Mouse (Mus musculus) CH12F3 (cell line): ENCODE results near the gene Artn.

Experiments
- in situ Hi-C: fragments of 300-500 bp; cut with MboI; formaldehyde crosslinking; loops from 2 replicates; pipeline ENCODE4 v1.14.3; 2020; ENCODE audit warnings: low sequenced_read_pairs

Artn gene

DNA sequence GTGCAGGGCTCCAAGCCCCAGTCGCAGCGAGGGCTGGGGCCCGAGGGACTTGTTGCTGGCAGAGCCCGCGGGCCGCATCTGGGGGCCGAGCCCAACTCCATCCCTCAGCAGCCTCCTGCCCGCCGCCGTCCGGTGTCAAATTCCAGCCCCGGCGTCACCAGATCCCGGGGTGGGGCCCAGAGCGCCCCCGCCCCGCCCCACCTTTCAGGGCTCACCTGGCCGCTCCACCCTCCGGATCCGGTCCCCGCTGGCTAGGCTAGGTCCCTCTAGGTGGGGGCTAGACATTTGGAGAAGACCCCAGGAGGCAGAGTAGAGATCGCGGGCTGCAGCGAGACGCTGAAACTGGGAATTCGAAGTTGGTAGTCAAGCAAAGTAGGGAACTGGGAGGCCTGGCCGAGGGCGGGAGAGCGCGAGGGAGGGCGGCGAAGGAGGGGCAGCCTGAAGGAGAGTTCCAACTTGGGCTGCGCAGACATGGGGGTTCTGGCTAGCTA lies at the start of gene Artn:
Gene Artn, minus strand, starts transcription at position 373 of the 491 bp plus-strand sequence.
- in situ Hi-C loops, result loop anchor here (5.0 to 25.0 kb wide), 2 partner anchors 153 to 358 kb away; partner anchors contain the start of gene Ptprf

DNA sequence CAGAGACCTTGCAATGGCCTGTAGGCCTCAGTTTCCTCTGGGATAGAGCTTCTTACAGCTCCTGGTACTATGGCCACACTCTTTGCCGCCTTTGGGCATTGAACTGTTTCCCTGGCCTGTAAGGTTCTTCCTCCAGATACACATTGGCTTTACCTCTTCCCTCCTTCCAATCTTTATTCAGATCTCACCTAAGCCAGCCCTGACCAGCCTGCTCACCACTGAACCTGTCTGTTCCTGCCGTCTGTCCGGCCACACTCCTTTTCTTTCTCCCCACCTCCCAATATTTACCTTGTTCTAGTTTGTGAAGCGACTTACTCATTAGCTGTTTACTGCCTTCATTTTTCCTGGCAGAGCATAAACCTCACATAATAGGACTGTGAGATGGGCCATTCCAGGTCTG lies 49.6 kb upstream of the Artn start:
- in situ Hi-C loops, result no loop called here

DNA sequence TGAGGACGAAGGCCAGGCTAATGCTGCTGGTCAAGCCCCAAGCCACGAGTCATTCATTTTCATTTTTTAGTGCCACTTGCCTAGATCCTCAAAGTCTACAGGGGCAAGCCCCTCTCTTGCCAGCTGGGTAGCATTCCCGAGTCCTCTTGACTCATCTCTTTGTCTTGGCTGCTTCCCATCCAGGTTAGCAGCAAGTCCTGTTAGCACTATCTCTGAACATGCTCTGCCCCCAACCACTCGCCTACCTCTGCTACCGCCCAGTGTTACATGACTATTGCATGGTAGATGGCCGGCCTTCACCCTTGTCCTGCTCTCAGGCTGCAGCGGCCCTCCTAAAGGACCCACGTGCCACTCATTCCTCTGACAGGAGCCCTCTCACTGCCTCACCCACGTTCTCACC lies 48.7 kb upstream of the Artn start:
- in situ Hi-C loops, result no loop called here

DNA sequence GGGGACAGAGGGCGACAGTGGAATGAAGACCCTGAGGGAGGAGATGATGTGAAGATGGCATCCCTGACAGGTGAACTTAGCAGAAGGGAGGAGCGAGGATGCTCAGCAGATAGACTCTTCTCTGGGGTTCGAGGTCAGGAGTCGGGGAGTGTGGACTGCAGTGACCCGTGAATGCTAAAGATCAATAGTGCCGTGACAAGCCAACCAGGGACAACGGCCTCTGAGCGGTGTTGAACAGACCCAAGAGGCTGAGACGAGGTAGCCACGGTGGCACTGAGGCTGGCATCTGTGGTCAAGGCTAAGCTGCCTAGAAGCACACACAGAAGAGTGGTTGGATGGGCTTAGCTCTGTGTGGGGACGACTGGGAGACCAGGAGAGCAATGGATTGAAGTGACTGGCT lies 48.3 kb upstream of the Artn start:
- in situ Hi-C loops, result no loop called here

DNA sequence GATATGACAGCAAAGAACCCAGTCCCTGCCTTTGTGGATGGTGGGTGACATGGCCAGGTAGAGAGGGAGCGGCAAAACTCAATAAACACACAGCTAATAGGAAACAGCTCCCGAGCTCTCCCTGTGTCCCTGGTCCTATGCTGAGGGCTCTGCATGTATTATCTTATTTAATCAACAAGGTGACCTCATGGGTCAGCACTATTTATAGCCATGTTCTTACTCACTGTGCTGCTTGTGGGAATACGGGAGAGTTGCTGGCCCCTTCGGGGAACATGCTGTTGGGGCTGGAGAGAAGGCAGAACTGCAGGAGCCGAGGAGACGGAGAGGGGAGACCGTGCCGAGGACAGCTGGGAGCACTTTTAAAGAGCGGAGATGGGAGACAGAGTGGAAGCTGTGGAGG lies 47.8 kb upstream of the Artn start:
- in situ Hi-C loops, result no loop called here

DNA sequence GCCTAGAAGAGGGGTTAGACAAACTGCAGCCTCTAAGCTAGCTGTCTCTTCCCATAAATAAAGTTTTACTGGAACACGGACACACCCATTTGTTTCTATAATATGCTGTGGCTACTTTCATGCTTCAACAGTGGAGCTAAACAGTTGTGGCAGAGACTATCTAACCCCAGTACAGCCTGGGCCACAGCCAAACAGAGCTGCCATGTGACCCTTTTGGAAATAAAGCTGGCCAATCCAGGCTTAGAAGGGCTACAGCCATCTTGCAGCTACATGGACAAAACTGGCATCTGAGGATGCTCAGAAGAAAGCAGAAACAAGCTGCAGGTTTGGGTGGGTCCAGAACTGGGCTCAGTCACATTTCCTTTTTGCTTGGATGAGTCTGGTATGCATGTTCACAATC lies 46.3 kb upstream of the Artn start:
- in situ Hi-C loops, result no loop called here

DNA sequence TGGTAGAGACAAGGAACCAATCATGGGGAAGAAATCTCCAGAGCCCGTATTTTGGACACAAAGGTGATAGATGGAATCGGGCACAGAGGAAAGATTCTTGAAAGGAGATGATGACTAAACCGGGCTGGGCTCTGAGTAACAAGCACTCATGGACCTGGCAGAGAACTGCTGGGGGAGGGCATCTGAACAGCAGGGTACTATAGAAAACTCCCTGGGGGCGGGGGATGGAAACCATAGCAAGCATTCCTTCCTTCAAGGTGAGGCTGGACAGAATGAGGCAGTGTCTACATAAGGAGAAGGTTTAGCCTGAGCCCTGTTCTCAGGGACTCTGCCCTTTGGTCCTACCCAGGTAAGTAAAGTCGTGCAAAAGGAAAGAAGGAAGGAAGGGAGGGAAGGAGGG lies 45.2 kb upstream of the Artn start:
- in situ Hi-C loops, result no loop called here

DNA sequence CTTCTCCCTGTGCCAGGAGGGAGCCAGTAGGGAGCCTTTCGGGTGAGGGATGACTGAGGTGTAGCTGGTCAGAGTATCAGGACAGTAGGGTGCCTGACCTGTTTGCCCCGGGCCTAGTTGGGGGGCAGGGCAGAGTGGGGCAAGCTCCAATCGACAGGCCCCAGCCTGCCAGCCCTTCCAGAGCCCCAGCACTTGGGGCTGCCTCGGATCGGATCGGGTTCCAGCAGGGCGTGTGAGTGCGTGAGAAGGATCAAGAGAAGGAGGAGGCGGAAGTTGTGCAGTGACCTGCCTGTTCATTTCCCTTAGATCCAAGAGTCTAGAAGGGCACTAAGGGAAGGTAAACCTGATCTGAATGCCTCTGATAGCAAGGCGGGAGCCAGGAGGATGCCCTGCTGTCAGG lies 43.4 kb upstream of the Artn start:
- in situ Hi-C loops, result no loop called here

DNA sequence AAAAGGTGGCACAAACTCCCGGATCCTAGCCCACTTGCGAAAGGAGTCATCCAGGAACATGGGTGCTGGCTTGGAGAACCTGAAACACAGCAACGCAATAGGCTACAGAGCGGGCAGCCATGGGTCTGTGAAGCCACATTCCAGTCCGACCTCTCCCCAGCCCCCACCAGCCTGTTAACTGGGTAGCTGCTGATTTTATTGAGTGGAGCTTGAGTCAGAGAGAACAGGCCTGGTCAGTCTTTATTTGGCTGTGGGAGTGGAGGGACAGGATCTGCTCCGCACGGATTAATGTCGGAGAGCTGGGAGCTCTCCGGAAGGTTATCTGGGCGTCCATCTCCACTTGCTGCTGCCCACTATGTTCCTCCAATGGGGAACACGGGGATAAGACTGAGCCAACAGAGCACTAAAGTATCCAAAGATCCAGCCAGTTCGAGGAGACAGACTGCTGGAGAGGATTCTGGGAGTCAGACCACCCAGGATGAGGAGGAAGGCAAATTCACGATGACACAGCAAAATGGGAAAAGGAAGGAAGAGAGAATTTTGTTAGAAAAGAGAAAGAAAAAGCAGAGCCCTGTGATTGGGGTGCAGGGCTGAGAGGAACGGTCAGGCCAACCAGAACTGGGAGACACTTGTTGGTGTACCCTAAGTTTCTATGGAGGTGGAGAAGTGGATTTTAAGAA lies 34.9 kb upstream of the Artn start:
- in situ Hi-C loops, result no loop called here

DNA sequence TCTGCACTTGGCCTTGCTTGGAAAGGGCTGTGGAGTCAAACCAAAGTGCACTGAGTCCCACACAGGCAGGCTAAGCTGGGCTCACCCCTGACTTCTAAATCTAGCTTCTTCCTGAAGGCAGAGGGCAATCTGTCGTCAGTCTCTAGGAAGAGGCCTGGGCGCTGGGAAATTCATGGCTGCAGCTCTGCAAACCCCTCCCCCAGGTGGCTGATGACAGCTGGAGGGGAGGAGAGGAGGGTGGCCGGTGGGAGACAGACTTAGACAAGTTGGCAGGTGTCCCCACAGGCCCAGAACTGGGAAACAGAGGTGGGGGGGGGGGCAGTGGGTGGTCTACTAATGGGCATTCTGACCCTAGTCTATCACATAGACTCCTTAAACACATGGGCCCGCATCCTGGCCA lies 27.9 kb upstream of the Artn start:
- in situ Hi-C loops, result no loop called here

DNA sequence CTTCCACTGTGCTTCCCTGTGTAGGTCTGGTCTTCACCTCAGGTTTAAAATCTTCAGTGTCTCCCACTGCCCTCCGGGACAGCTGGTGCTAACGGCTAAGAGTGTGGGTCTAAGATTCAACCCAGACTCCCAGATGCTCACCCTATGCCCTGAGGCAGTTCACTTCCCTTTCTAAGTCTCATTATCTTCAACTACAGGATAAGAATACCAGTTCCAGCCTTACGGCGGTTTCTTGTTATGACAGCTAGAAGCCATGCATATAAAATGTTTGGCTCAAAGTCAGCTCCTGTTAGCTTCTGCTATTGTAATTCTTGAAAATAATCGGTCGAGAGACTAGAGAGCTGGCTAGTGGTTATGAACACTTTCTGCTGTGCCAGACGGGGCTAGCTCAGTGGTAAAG lies 17.9 kb upstream of the Artn start:
- in situ Hi-C loops, result loop anchor here (25.0 kb wide), 1 partner anchor 340 kb away; the partner anchor contains the start of gene Ptprf

DNA sequence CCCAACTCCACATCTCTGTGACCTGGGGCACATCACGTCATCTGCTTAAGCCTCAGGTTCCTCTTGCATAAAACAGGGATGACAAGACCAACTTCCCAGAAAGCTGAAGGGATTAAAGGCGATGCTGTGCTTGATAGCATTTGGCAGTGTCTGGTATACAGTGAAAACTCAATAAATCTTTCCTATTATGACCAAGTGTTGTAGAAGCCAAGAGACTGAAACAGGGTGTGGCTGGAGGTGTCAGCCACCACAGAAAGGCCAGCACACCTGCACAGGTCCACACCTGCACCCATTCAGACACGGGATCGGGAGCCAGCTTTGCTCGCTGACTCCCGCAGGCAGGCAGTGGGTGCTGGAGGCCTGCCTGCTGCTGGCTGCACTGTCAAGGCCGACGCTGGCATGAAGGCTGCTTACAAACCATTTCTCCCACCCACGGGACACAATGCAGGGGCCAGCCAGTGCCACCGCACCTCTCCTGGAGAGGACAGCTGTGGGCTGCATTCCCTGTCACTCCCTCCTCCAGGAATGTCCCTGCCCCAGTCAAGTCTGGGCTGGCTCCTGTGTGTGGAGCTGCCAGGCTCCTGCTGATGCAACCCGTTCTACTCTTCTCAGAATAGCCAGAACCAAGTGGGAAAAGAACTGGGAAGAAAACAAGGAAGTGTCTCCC lies 17.2 kb upstream of the Artn start:
- in situ Hi-C loops, result loop anchor here (25.0 kb wide), 1 partner anchor 341 kb away; the partner anchor contains the start of gene Ptprf

DNA sequence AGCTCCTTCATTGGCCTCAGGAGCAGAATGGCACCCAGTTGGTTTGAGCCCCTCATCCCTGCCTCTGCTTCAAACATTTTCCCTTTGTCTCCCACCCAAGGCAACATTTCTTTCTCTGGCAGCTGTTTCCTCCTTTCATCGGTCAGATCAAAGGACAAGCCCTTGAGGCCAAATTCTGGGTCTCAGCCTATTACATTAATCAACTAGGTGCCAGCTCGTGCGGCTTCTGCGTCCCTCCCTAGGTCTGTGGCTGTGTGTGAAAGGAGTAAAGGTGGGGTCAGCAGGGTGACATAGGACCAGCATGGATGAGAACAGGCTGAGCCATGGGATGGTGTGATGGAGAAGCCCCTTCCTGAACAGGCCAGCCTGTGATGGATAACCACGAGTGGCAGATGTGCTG lies 13.8 kb upstream of the Artn start:
- in situ Hi-C loops, result loop anchor here (25.0 kb wide), 1 partner anchor 344 kb away; the partner anchor contains the start of gene Ptprf

DNA sequence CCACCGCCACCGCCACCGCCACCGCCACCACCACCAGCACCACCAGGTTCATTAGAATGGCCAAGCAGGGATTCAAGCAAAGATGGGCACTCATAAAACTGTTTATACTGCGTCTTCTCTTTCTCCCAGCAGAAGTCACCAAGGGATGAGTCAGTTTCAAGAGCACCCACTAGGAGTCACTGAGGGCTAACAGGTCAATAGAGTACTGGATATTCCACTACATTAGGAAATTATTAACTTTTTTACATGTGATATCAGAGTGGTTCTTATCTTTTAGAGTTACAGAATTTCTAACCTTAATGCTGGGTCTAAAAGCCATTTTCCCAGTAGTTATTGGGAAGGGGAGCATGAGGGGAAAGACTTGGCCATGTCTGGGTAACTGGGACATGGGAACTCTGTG lies 7.4 kb upstream of the Artn start:
- in situ Hi-C loops, result loop anchor here (25.0 kb wide), 1 partner anchor 350 kb away; the partner anchor contains the start of gene Ptprf

DNA sequence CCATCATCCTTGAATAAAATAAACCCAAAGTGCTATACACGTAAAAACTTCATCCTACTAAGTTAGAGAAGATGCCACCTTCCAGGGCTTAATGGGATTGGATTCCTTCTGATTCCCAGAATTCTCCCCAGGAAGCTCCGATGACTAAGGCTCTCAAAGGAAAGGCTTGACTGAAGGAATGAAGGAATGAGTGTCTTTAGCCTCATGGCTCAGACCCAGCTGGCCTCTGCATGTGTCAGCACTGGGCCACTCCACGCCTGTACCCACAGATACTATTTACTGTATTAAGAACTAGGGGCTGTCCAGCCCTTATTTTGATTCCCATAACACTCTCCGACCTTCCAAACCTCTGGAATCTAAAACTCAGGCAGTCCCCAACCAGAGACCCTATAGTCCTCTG lies 4.5 kb upstream of the Artn start:
- in situ Hi-C loops, result loop anchor here (25.0 kb wide), 1 partner anchor 353 kb away; the partner anchor contains the start of gene Ptprf

DNA sequence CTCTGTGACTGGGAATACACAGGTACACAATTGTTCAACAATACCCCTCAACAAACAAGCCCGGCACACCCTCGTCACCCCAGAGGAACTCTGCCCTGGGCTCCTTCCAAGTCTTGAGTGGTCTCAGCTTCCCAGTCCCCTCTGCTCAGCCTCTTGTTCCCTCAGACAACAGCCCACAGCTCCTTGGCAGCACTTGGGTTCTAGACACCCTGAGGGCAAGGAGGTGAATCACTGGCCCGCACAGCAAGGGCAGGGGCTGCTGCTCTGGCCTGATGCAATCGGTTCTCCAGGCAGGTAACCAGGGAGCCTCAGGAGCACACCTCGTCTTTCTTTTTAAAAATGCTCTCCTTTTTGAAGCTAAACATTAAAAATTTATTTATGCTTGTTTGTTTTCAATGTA lies 3.7 kb upstream of the Artn start:
- in situ Hi-C loops, result loop anchor here (25.0 kb wide), 1 partner anchor 354 kb away; the partner anchor contains the start of gene Ptprf

DNA sequence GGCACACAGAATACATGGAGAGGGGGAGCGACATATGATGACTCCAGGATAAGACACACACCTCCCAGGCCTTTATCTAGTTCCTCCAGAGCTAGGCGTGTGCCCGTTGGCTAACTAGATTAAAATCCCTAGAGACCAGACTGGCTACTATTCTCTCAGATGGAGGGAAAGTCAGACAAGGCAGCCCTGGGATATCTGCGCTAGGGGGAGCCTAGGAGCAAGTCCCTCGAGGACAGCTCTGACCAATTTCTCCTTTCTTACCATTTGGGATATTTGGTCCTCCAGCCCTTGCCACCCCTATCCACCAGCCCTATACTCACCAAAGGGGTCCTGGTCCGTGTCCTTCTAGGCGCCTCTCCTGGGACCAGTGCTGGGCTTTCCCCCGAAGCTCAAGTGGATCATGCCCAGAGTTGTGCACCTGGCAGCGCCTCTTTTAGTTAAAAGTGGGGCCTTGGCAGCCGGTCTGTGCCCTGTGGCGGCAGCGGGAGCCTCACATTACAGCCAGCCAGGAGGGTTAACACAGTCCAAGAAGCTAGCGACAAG lies 793 bp downstream of the Artn start:
- in situ Hi-C loops, result loop anchor here (5.0 to 25.0 kb wide), 2 partner anchors 154 to 359 kb away; partner anchors contain the start of gene Ptprf

DNA sequence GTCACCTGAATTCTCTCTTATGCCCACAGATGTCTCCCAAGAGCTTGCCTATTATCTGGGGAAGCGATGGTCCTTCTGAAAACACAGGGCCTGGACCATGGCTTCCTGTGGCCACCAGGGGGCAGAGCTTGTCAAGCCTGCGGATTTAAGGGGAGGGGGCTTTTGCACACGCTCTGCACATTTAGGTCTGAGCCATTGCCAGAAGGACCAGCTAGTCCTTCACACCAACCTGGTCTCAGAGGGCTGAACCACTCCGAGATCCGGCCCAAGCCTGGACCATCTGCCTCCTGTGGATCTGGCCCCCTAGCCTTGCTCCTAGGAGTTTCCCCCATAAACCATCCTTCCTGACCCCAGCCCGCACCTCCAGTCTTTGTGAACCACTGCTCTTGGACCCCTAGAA lies 1.3 kb downstream of the Artn start:
- in situ Hi-C loops, result loop anchor here (5.0 to 25.0 kb wide), 2 partner anchors 154 to 359 kb away; partner anchors contain the start of gene Ptprf

DNA sequence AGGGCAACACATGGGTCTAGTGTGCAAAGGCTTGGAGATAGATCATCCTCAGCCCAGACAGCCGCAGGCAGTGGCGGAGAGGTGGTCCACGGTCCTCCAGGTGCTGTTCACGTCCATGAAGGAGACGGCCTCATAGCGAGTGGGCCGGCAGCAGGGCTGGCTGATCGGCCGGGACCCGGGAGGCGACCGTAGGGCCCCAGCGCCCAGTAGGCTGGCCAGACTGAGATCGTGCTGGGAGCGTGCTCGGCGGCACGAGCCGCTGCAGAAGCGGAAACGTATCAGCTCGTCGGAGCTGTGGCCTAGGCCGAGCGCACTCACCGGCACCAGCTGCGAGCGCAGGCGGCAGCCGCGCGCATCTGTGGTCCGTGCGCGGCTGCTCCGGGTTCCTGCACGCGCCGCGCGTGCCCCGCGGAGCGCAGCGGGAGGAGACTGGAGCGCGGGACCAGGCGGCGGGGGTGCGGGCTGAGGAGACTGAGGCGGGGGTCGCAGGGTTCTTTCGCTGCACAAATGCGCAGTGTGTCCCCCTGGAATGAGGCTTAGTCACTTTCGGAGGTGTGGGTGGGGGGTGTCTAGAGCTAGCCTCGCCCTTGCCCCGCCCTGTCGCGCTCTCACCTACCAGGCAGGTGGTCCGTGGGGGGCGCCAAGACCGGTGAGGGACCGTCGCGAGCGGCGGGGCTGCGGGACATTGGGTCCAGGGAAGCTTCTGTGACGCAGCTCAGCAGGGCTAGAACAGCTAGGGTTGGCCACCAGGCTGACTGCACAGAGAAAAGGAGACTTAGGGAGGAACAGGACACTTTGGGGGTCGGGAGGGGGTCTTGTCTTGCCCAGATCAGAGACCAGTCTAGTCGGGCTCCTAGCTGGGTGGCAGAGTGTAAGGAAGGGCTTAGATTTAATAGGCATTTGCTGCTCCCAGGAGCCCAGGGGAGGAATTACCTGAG lies 2.7 kb downstream of the Artn start:
- in situ Hi-C loops, result loop anchor here (5.0 to 25.0 kb wide), 2 partner anchors 155 to 360 kb away; partner anchors contain the start of gene Ptprf

DNA sequence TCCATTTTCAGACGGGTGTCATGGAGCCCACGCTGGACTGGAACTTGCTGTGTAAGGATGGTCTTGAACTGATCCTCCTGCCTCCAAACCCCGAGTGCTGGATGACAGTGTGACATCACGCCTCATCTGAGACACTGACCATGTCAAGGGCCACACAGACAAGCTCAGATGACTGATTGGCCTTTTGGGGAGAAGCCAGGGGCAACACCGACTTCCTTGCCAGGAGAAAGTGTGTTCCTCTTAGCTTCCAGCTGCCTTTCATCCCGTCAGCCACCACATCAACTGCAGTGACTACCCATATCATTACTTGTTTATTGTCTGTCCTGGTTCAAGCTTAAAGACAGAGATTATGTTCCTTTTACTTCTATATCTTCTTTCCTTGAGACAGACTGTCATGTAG lies 4.6 kb downstream of the Artn start:
- in situ Hi-C loops, result loop anchor here (5.0 to 25.0 kb wide), 2 partner anchors 157 to 362 kb away; partner anchors contain the start of gene Ptprf
